In the genomic region with DNA sequence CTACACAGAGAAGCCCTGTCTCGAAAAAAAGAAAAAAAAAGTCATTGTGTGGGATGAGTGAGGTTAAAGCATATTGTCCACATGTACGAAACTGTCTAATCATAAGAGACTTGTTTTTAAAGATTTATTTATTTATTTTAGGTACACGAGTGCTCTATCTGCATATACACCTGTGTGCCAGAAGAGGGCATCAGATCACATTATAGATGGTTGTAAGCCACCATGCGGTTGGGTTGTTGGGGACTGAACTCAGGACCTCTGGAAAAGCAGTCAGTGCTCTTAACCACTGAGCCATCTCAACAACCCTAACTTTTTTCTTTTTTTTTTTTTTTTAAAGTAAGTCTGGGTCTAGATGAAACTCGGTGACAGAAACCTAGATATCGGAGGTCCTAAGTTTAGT, we compare ENCODE assay signal across 18 mouse cellular contexts. TPM values are rescaled to one million over a fixed set of nuclear protein-coding genes. Genes with fewer than 3 reads are reported as not detected.
A peak's percentile ranks its signal among the peaks of the same experiment; 100 is the strongest.
DNase-seq lines count a peak whose midpoint lies in the region; ATAC-seq and TF ChIP-seq lines count a peak whose summit lies in the region.
"Had no signal": no experiment of that assay in that cellular context is flagged by ENCODE, and none has a peak within 500 bp of the region (broad histone marks: within the 10 kb centered on the region; RNA-seq: fewer than 3 reads in every experiment).

No protein-coding gene starts in this region.

- H3K27me3 ChIP-seq in cerebellum, adult 2 months (ENCODE audit: control insufficient read depth, insufficient read depth, low read length), result no peaks in the 10 kb centered on the region
- peaks cover 21% of the 10 kb centered on the region for H3K27me3 ChIP-seq in liver, embryonic 14.5 days (ENCODE audit: control insufficient read depth, insufficient read depth, low read length)
- peaks cover 50% of the 10 kb centered on the region for H3K27me3 ChIP-seq in liver, embryonic 12.5 days (replicated peaks)
- H3K27me3 ChIP-seq in stomach, postnatal 0 days (ENCODE audit: control insufficient read depth, insufficient read depth, low read length), result no peaks in the 10 kb centered on the region

- peak; percentile 15; the same call in 1 of the 2 replicates for TF ChIP-seq CTCF in cerebellum, adult 2 months (IDR thresholded peaks at IDR 0.05; ENCODE audit: borderline replicate concordance, insufficient read depth, low read depth, low read length)
- peak; percentile 44 for TF ChIP-seq CTCF in liver, embryonic 14.5 days (IDR thresholded peaks at IDR 0.05; ENCODE audit: low read depth)
- TF ChIP-seq CTCF in stomach, postnatal 0 days (IDR thresholded peaks at IDR 0.05; ENCODE audit: low read depth), result peak; percentile 46

- ATAC-seq in liver, embryonic 14.5 days (ENCODE audit: insufficient read depth), result no peak
- ATAC-seq in liver, embryonic 12.5 days, result no peak
- no peak for ATAC-seq in stomach, postnatal 0 days (ENCODE audit: low FRiP score, low TSS enrichment)

- TF ChIP-seq POLR2A in cerebellum, adult 2 months (IDR thresholded peaks at IDR 0.05; ENCODE audit: borderline replicate concordance, insufficient read depth, low read length), result no peak

- no peak overlapping the region for H3K27ac ChIP-seq in cerebellum, adult 2 months (ENCODE audit: insufficient read depth, low read length)
- H3K27ac ChIP-seq in liver, embryonic 14.5 days, result no peak overlapping the region
- no peak overlapping the region for H3K27ac ChIP-seq in liver, embryonic 12.5 days
- no peak overlapping the region for H3K27ac ChIP-seq in stomach, postnatal 0 days (replicated peaks)
- H3K27ac ChIP-seq: embryonic facial prominence, embryonic 10.5 days; heart, embryonic 15.5 days; hindbrain, embryonic 13.5 days; limb, embryonic 10.5 days; lung, embryonic 15.5 days had no signal

- no peak overlapping the region for H3K4me3 ChIP-seq in cerebellum, adult 2 months (replicated peaks; ENCODE audit: insufficient read depth, low read depth, low read length)
- H3K4me3 ChIP-seq in liver, embryonic 14.5 days (ENCODE audit: insufficient read depth in 1 of 2, low read depth in 2 of 2, low read length in 2 of 2), result no peak overlapping the region
- no peak overlapping the region for H3K4me3 ChIP-seq in liver, embryonic 12.5 days
- H3K4me3 ChIP-seq in stomach, postnatal 0 days (ENCODE audit: low read depth, low read length), result no peak overlapping the region
- H3K4me3 ChIP-seq: embryonic facial prominence, embryonic 10.5 days; heart, embryonic 15.5 days; hindbrain, embryonic 13.5 days; limb, embryonic 10.5 days; lung, embryonic 15.5 days; myocyte had no signal

- WGBS in cerebellum, adult 2 months, result 83% methylated on average over 6 of the region's 6 CpGs
- 58% methylated on average over 6 of the region's 6 CpGs for WGBS in liver, embryonic 14.5 days (ENCODE audit: insufficient replicate concordance)
- 59% methylated on average over 6 of the region's 6 CpGs for WGBS in liver, embryonic 12.5 days (ENCODE audit: insufficient replicate concordance)
- 83% methylated on average over 6 of the region's 6 CpGs for WGBS in stomach, postnatal 0 days

- no peak for DNase-seq in cerebellum, adult 2 months
- no peak for DNase-seq in cerebellum, adult 18-20 months
- no peak for DNase-seq in liver, embryonic 14.5 days (ENCODE audit: low read depth in 3 of 3, low spot score in 3 of 3)
- DNase-seq in thymus, postnatal 4 days, result peak; percentile 24
- no peak for DNase-seq in thymus, adult 18-20 months
- DNase-seq in stomach, postnatal 0 days (ENCODE audit: low spot score), result no peak
- DNase-seq in heart, adult 9 months (ENCODE audit: low spot score in 2 of 2), result no peak
- DNase-seq: adrenal gland, postnatal 25 days; cerebellum, postnatal 25 days; kidney, adult 9 months; right cerebral cortex, postnatal 25 days had no signal

- no peak overlapping the region for H3K4me2 ChIP-seq in liver, embryonic 14.5 days (ENCODE audit: low read depth)
- H3K4me2 ChIP-seq in liver, embryonic 12.5 days, result no peak overlapping the region
- no peak overlapping the region for H3K4me2 ChIP-seq in stomach, postnatal 0 days (replicated peaks; ENCODE audit: low read depth)
- H3K4me2 ChIP-seq: heart, embryonic 15.5 days; hindbrain, embryonic 13.5 days; lung, embryonic 15.5 days had no signal

- peaks cover under 1% of the 10 kb centered on the region; the same call in 1 of the 2 replicates for H3K4me1 ChIP-seq in cerebellum, adult 2 months (ENCODE audit: control insufficient read depth, insufficient read depth, low read length)
- no peaks in the 10 kb centered on the region for H3K4me1 ChIP-seq in liver, embryonic 14.5 days (replicated peaks; ENCODE audit: control insufficient read depth in 2 of 2, insufficient read depth in 2 of 2, low read length in 1 of 2)
- peaks cover 3% of the 10 kb centered on the region for H3K4me1 ChIP-seq in liver, embryonic 12.5 days
- no peaks in the 10 kb centered on the region for H3K4me1 ChIP-seq in stomach, postnatal 0 days (replicated peaks; ENCODE audit: control insufficient read depth, insufficient read depth)

- TF ChIP-seq EP300 in liver, embryonic 14.5 days (IDR thresholded peaks at IDR 0.05; ENCODE audit: low read depth), result no peak
- TF ChIP-seq EP300 in stomach, postnatal 0 days (optimal IDR thresholded peaks at IDR 0.05), result no peak

- H3K9ac ChIP-seq in liver, embryonic 14.5 days (replicated peaks), result no peak overlapping the region
- H3K9ac ChIP-seq in liver, embryonic 12.5 days, result no peak overlapping the region
- H3K9ac ChIP-seq in stomach, postnatal 0 days (ENCODE audit: low read length), result no peak overlapping the region
- H3K9ac ChIP-seq: heart, embryonic 15.5 days; hindbrain, embryonic 13.5 days; lung, embryonic 15.5 days had no signal

- H3K9me3 ChIP-seq in liver, embryonic 14.5 days (ENCODE audit: control insufficient read depth, low read length), result no peaks in the 10 kb centered on the region
- no peaks in the 10 kb centered on the region for H3K9me3 ChIP-seq in liver, embryonic 12.5 days (replicated peaks)
- H3K9me3 ChIP-seq in stomach, postnatal 0 days (ENCODE audit: control insufficient read depth, low read length), result no peaks in the 10 kb centered on the region
- H3K9me3 ChIP-seq: embryonic facial prominence, embryonic 10.5 days; heart, embryonic 15.5 days; hindbrain, embryonic 13.5 days; limb, embryonic 10.5 days; lung, embryonic 15.5 days had no signal

- H3K36me3 ChIP-seq in liver, embryonic 14.5 days (replicated peaks; ENCODE audit: control insufficient read depth, insufficient read depth, low read depth), result no peaks in the 10 kb centered on the region
- H3K36me3 ChIP-seq in liver, embryonic 12.5 days, result no peaks in the 10 kb centered on the region
- H3K36me3 ChIP-seq in stomach, postnatal 0 days (ENCODE audit: control insufficient read depth, insufficient read depth, low read length), result no peaks in the 10 kb centered on the region
- H3K36me3 ChIP-seq: embryonic facial prominence, embryonic 10.5 days; heart, embryonic 15.5 days; hindbrain, embryonic 13.5 days; limb, embryonic 10.5 days; lung, embryonic 15.5 days had no signal

RNA-seq across cellular contexts. Expression of gene Cfap99, which starts 5.0 kb away (rescaled TPM):
- 1.4 and 1.7 TPM in 2 replicates for polyA plus RNA-seq in cerebellum, adult 2 months (2012; rRNA removed)
- not detected in 2 replicates for polyA plus RNA-seq in liver, embryonic 14.5 days (2012; rRNA removed)
- polyA plus RNA-seq in liver, embryonic 14.5 days (2014; fragmentation: Nextera tagmentation; extraction: Ambion mirVana), result not detected in 2 replicates
- polyA plus RNA-seq in liver, embryonic 12.5 days (2016; fragmentation: Nextera tagmentation; extraction: Ambion mirVana), result not detected in 2 replicates
- 0.04 TPM in 1 of 2 replicates, not detected in the other for polyA plus RNA-seq in stomach, postnatal 0 days (2015; fragmentation: Nextera tagmentation; extraction: Ambion mirVana)
- polyA plus RNA-seq: embryonic facial prominence, embryonic 10.5 days; limb, embryonic 10.5 days had no signal

RNA-seq across cellular contexts. Expression of gene Zfyve28, which starts 5.1 kb away (rescaled TPM):
- 62.9 and 69.5 TPM in 2 replicates for polyA plus RNA-seq in cerebellum, adult 2 months (2012; rRNA removed)
- polyA plus RNA-seq in liver, embryonic 14.5 days (2012; rRNA removed), result 0.03 and 0.07 TPM in 2 replicates
- 0.08 TPM in 1 of 2 replicates, not detected in the other for polyA plus RNA-seq in liver, embryonic 14.5 days (2014; fragmentation: Nextera tagmentation; extraction: Ambion mirVana)
- polyA plus RNA-seq in liver, embryonic 12.5 days (2016; fragmentation: Nextera tagmentation; extraction: Ambion mirVana), result 0.16 TPM in 1 of 2 replicates, not detected in the other
- polyA plus RNA-seq in stomach, postnatal 0 days (2015; fragmentation: Nextera tagmentation; extraction: Ambion mirVana), result 0.27 and 0.29 TPM in 2 replicates

RNA-seq across cellular contexts. Expression of gene Rnf4, which starts 42.7 kb away (rescaled TPM):
- polyA plus RNA-seq in cerebellum, adult 2 months (2012; rRNA removed), result 77.5 and 80.0 TPM in 2 replicates
- 49.5 and 50.9 TPM in 2 replicates for polyA plus RNA-seq in liver, embryonic 14.5 days (2012; rRNA removed)
- polyA plus RNA-seq in liver, embryonic 14.5 days (2014; fragmentation: Nextera tagmentation; extraction: Ambion mirVana), result 71.0 and 73.2 TPM in 2 replicates
- 111 TPM in 2 replicates for polyA plus RNA-seq in liver, embryonic 12.5 days (2016; fragmentation: Nextera tagmentation; extraction: Ambion mirVana)
- polyA plus RNA-seq in stomach, postnatal 0 days (2015; fragmentation: Nextera tagmentation; extraction: Ambion mirVana), result 85.2 and 85.7 TPM in 2 replicates

Comparison
In these comparisons a context has a peak if more than half of its experiments do, and no peak if none do; other contexts are left out.
1. RNA of gene Zfyve28, which starts 5.1 kb away (polyA plus RNA-seq): 62.9 to 69.5 TPM in cerebellum, adult 2 months; 0.27 to 0.29 TPM in stomach, postnatal 0 days, 0.03 to 0.08 TPM in liver, embryonic 14.5 days and 0.16 TPM in liver, embryonic 12.5 days; every median in the first group is over 10 times any median in the second.
2. Peak in every context shown above with its lines, with median percentiles within 50 percentile points of each other: CTCF ChIP-seq.